Mouse (Mus musculus) adrenal gland, postnatal 4 days (tissue): Measurements from ENCODE around the gene Ifi27. TPM values are rescaled to one million over a fixed set of nuclear protein-coding genes. Genes with fewer than 3 reads are reported as not detected.
"Not testable (repeated sequence)": the region's sequence is repeated elsewhere in the genome, so short reads cannot be mapped to it uniquely, and the experiment has no call there.

Experiments used
- DNase-seq, 2 experiments: peaks; one replicate each; pipeline ENCODE4 v3.0.0; 2021 to 2022; ENCODE audit warnings: low spot score in 2 of 2, mixed read lengths in 2 of 2
- total RNA-seq, 2 experiments: library from RNA; stranded (reverse); gene quantifications; 2 replicates each; pipeline ENCODE4 v1.2.3; 2021

The Ifi27 gene
- total RNA-seq, 2 experiments from 2014 or later = 377 to 414 TPM

DNA sequence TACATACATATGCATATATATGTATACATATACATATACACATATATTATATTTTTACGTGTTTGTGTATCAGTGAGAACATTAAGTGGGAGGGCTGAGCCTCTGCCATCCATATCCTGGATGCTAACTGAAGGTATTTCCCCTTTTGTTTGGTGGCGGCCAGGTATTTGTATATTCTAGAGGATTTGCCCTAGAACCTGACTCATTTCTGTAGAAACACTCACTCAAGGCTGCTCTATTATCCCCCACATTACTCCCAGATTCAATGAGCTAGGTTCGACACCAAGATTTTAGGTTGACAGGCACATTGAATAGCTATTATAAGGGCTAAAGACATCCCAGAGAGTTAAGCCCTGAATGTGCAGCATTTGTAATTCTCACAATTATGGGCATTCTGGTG, 11.0 kb downstream of the Ifi27 start:
- no peak for DNase-seq

- DNase-seq = no peak
These were observed 19.4 kb downstream of the Ifi27 start for GRCm38 (mm10) chr12:103453361-103453760.

DNA sequence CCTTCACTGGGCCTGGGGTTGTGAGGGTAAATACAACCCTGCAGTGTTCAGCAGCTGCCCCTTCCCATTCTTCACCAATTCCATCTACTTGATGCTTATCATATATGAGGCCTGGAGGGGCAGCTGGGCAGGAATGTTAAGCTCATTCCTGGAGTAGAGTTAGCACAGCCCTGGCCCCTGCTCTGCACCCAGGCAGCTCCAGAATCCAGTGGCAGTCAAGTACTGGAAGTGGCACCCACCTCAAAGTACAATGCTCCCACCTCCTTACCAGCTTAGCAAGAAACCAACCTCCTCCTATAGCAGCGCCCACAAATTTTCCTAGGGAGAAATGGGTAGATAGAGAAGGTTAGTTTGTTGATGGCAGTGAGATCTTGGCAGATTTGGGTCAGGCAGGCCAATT, 22.7 kb downstream of the Ifi27 start:
- not testable (repeated sequence) for DNase-seq

DNA sequence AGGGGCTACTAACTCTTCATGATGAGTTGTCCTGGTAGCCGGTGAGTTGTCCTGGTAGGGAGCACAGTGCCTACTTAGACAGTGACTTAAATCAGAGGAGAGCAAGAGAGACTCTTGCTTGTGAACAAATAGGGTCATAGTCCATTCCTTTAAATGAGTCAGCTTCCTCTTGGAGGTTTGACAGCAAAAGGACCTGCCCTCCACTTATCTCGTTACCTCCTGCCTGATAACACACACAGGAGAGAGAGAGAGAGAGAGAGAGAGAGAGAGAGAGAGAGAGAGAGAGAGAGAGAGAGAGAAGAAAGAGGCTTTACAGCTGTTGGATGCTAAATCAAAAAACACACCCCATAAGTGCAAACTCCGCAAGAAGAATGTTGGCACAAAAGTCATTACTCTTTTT, 23.1 kb downstream of the Ifi27 start, which contains the start of gene Ifi27l2b:
TSS of gene Ifi27l2b (minus strand) at position 84 of the 400 bp plus-strand sequence.
- no peak for DNase-seq

- no peak for DNase-seq
These were observed 40.5 kb downstream of the Ifi27 start for GRCm38 (mm10) chr12:103474481-103474880.

DNA sequence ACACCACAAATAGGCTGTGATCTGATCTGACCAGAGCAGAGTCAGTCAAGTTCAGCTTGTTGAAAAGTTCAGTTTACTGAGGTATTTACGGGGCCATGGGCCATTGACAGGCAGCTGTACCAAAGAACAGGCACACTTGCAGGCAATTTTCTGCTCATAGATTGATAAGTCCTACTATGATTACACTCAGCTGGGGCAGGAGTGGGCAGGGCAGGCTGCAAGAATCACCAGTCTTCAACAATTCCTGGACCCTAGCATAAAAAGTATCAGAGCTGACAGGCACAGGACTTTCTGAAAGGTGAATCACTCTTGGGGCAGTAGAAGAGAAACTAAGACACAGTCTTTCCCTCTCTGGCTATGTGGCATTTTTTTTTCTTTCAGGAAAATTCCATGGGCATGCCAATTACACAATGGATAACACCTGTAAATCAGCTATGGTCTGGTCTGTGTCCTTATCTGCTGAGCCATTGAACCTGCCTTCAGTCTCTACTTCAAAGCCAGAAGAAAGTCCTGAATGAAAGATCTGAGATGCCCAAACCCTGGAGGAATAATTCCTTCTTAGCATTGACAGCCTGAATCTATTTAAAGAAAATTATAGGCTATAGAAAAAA, 42.9 kb downstream of the Ifi27 start:
- no peak for DNase-seq

- DNase-seq = no peak
These were observed 43.5 kb downstream of the Ifi27 start for GRCm38 (mm10) chr12:103477461-103478015.

DNA sequence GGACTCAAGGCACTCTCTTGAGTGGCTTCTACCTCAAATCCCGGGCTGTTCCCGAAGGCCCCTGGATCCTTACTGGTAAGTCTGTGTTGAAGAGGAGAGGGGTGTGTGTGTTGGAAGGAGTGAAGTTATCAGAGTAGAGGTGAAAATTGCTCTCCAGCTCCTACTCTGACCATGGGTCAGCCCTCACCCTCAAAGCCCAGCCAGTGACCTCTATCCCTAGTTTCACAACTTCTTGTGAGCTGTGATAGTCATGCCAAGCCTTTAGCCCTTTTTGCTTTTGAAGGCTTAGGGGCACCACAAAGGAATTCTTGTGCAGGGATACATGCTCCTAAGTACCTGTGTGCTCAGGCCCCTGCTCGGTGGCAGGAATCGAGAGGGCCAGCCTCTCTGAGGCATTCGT, 47.7 kb downstream of the Ifi27 start:
- DNase-seq = no peak

GRCm38 (mm10) chr12:103482781-103483180, 48.8 kb downstream of the Ifi27 start:
- DNase-seq = no peak

GRCm38 (mm10) chr12:103484200-103484972, 50.4 kb downstream of the Ifi27 start:
- DNase-seq = not testable (repeated sequence)

GRCm38 (mm10) chr12:103486726-103487125, 52.7 kb downstream of the Ifi27 start:
- DNase-seq = no peak

- no peak for DNase-seq
These were observed 53.3 kb downstream of the Ifi27 start for GRCm38 (mm10) chr12:103487276-103487675.

- DNase-seq = no peak
These were observed 53.7 kb downstream of the Ifi27 start for GRCm38 (mm10) chr12:103487750-103488149.

Other genes with a start within 250 kb of the Ifi27 start
- 1 to 10 TPM; 4.8 to 6.9 TPM for gene Prima1, start 192.1 kb upstream of the Ifi27 start, total RNA-seq
- gene Fam181a, start 123.2 kb upstream of the Ifi27 start, total RNA-seq = not detected
- 1 to 10 TPM; 2.5 to 5.2 TPM for gene Asb2, start 78.2 kb upstream of the Ifi27 start, total RNA-seq
- 1 to 10 TPM; 3.2 to 3.5 TPM for gene Otub2, start 45.5 kb upstream of the Ifi27 start, total RNA-seq
- gene 9330161L09Rik, start 26.4 kb upstream of the Ifi27 start, total RNA-seq = 1 to 10 TPM; 2.6 to 3.0 TPM
- 100 to 1,000 TPM; 109 to 116 TPM for gene Ddx24, start 8.4 kb upstream of the Ifi27 start, total RNA-seq
- 10 to 100 TPM; 10.1 to 11.7 TPM for gene Ifi27l2a, start 9.5 kb downstream of the Ifi27 start, total RNA-seq
- not detected for gene Ifi27l2b, start 23.0 kb downstream of the Ifi27 start, total RNA-seq
- gene Ppp4r4, start 98.1 kb downstream of the Ifi27 start, total RNA-seq = 1 to 10 TPM; 3.3 to 3.7 TPM
- 10 to 100 TPM in 1 of 2 experiments, 1 to 10 TPM in 1; 1.5 to 11.8 TPM for gene Serpina10, start 197.2 kb downstream of the Ifi27 start, total RNA-seq
- gene Serpina6, start 223.0 kb downstream of the Ifi27 start, total RNA-seq = 1 to 10 TPM in 1 of 2 experiments, under 1 TPM in 1; 0.76 to 3.0 TPM
- not detected for gene Serpina16, start 241.9 kb downstream of the Ifi27 start, total RNA-seq